Mouse (Mus musculus) limb, embryonic 11.5 days (tissue): ENCODE measurements around the gene Pard3b. TPM values are rescaled to one million over a fixed set of nuclear protein-coding genes. Genes with fewer than 3 reads are reported as not detected.

Experiments
- ATAC-seq: fragments of 200-750 bp; cut with Nextera tagmentation; 2 replicates; pipeline ENCODE4 v1.8.0; 2017; ENCODE audit warnings: low read depth; ENCODE audit not compliant: insufficient number of reproducible peaks, low FRiP score, low TSS enrichment
- DNase-seq: peaks from one replicate; pipeline ENCODE4 v3.0.0-alpha.2; 2015; ENCODE audit warnings: low spot score
- H3K27ac ChIP-seq: fragments of 300-500 bp; sonication (generic); replicated peaks from 2 replicates; pipeline ENCODE4 v1.5.1; 2014; ENCODE audit warnings: low read depth, mild to moderate bottlenecking, low read length
- H3K27me3 ChIP-seq: fragments of 300-500 bp; sonication (generic); 2 replicates; pipeline ENCODE4 v1.6.1; 2014; ENCODE audit warnings: mild to moderate bottlenecking, low read length, mixed read lengths; ENCODE audit not compliant: control insufficient read depth, insufficient read depth
- H3K36me3 ChIP-seq: fragments of 300-500 bp; sonication (generic); 2 replicates; pipeline ENCODE4 v1.6.1; 2014; ENCODE audit warnings: mild to moderate bottlenecking, low read length, moderate library complexity, mixed read lengths; ENCODE audit not compliant: control insufficient read depth, insufficient read depth
- H3K4me1 ChIP-seq: fragments of 300-500 bp; sonication (generic); 2 replicates; pipeline ENCODE4 v1.6.1; 2014; ENCODE audit warnings: low read length, mixed read lengths; ENCODE audit not compliant: control insufficient read depth, insufficient read depth
- H3K4me2 ChIP-seq: fragments of 300-500 bp; sonication (generic); 2 replicates; pipeline ENCODE4 v1.6.1; 2014; ENCODE audit warnings: low read depth, mild to moderate bottlenecking, moderate library complexity; ENCODE audit not compliant: severe bottlenecking
- H3K4me3 ChIP-seq: fragments of 300-500 bp; sonication (generic); 2 replicates; pipeline ENCODE4 v1.5.1; 2014; ENCODE audit warnings: low read depth, low read length
- H3K9ac ChIP-seq: fragments of 300-500 bp; sonication (generic); 2 replicates; pipeline ENCODE4 v1.6.1; 2014; ENCODE audit warnings: mild to moderate bottlenecking, low read length
- H3K9me3 ChIP-seq: fragments of 300-500 bp; sonication (generic); 2 replicates; pipeline ENCODE4 v1.6.1; 2016; ENCODE audit warnings: low read length; ENCODE audit not compliant: control insufficient read depth
- WGBS: fragments of 180-500 bp; shearing (Covaris S2); extraction: QIAGEN DNeasy Blood & Tissue Kit; methylation state at CpG from one replicate; pipeline ENCODE4 v1.1.7; 2014; 5-methylcytosine and 5-hydroxymethylcytosine counted together
- polyA plus RNA-seq: library from polyadenylated mRNA; unstranded; fragments of >200 nt; fragmentation: Nextera tagmentation; extraction: Ambion mirVana; gene quantifications from 2 replicates; pipeline ENCODE4 v1.2.1, GENCODE M21; 2014

The Pard3b gene
- polyA plus RNA-seq, 1 experiment from 2014 or later, result 9.3 TPM

GRCm38 (mm10) chr1:62416627-62417374 is 778.2 kb downstream of the Pard3b start:
- Histone ChIP-seq H3K9me3 (no peaks in the 10 kb centered on the region), H3K27ac (no peak overlapping the region), H3K4me2 (no peak overlapping the region), H3K27me3 (no peaks in the 10 kb centered on the region), H3K36me3 (no peaks in the 10 kb centered on the region), H3K4me1 (peaks cover 3% of the 10 kb centered on the region; the same call in 1 of the 2 replicates), H3K4me3 (no peak overlapping the region), H3K9ac (no peak overlapping the region)
- 70% methylated on average over 10 of the region's 10 CpGs for WGBS
- no peak for DNase-seq
- no peak for ATAC-seq

- 85% methylated on average over 10 of the region's 10 CpGs for WGBS
- Histone ChIP-seq H3K27ac (no peak overlapping the region), H3K27me3 (no peaks in the 10 kb centered on the region), H3K4me1 (no peaks in the 10 kb centered on the region), H3K9ac (no peak overlapping the region), H3K4me2 (no peak overlapping the region), H3K4me3 (no peak overlapping the region), H3K36me3 (no peaks in the 10 kb centered on the region), H3K9me3 (no peaks in the 10 kb centered on the region)
- no peak for DNase-seq
- no peak for ATAC-seq
Measured at GRCm38 (mm10) chr1:62422896-62423650, 784.4 kb downstream of the Pard3b start.

GRCm38 (mm10) chr1:62425369-62425768 is 786.7 kb downstream of the Pard3b start:
- WGBS, result 92% methylated on average over 2 of the region's 2 CpGs

GRCm38 (mm10) chr1:62428736-62429135 is 790.1 kb downstream of the Pard3b start:
- Histone ChIP-seq H3K9ac (no peak overlapping the region), H3K4me1 (no peaks in the 10 kb centered on the region), H3K27ac (no peak overlapping the region), H3K9me3 (no peaks in the 10 kb centered on the region), H3K27me3 (no peaks in the 10 kb centered on the region), H3K36me3 (no peaks in the 10 kb centered on the region), H3K4me2 (no peak overlapping the region), H3K4me3 (no peak overlapping the region)
- ATAC-seq, result no peak
- WGBS, result 86% methylated on average over 6 of the region's 6 CpGs
- DNase-seq, result no peak

More at GRCm38 (mm10) chr1:62425369-62425768, 786.7 kb downstream of the Pard3b start:
- Histone ChIP-seq H3K9ac (no peak overlapping the region), H3K4me3 (no peak overlapping the region), H3K9me3 (no peaks in the 10 kb centered on the region), H3K27me3 (no peaks in the 10 kb centered on the region), H3K4me1 (no peaks in the 10 kb centered on the region), H3K36me3 (no peaks in the 10 kb centered on the region), H3K27ac (no peak overlapping the region), H3K4me2 (no peak overlapping the region)
- DNase-seq, result no peak
- no peak for ATAC-seq

- Histone ChIP-seq H3K27ac (no peak overlapping the region), H3K4me1 (no peaks in the 10 kb centered on the region), H3K4me3 (no peak overlapping the region), H3K9ac (no peak overlapping the region), H3K9me3 (no peaks in the 10 kb centered on the region), H3K36me3 (no peaks in the 10 kb centered on the region), H3K27me3 (no peaks in the 10 kb centered on the region), H3K4me2 (no peak overlapping the region)
- no peak for DNase-seq
- no peak for ATAC-seq
- 80% methylated on average over 17 of the region's 17 CpGs for WGBS
Measured at GRCm38 (mm10) chr1:62429333-62430182, 790.9 kb downstream of the Pard3b start.

- DNase-seq, result no peak
- 89% methylated on average over 6 of the region's 6 CpGs for WGBS
- Histone ChIP-seq H3K27ac (no peak overlapping the region), H3K27me3 (no peaks in the 10 kb centered on the region), H3K9me3 (no peaks in the 10 kb centered on the region), H3K4me2 (no peak overlapping the region), H3K4me3 (no peak overlapping the region), H3K4me1 (peaks cover 5% of the 10 kb centered on the region; the same call in 1 of the 2 replicates), H3K9ac (no peak overlapping the region), H3K36me3 (no peaks in the 10 kb centered on the region)
- ATAC-seq, result no peak
Measured at GRCm38 (mm10) chr1:62431054-62431453, 792.4 kb downstream of the Pard3b start.

GRCm38 (mm10) chr1:62433891-62434290 is 795.3 kb downstream of the Pard3b start:
- Histone ChIP-seq H3K27ac (no peak overlapping the region), H3K4me3 (no peak overlapping the region), H3K4me1 (peaks cover 5% of the 10 kb centered on the region; the same call in 1 of the 2 replicates), H3K9ac (no peak overlapping the region), H3K36me3 (no peaks in the 10 kb centered on the region), H3K9me3 (no peaks in the 10 kb centered on the region), H3K27me3 (no peaks in the 10 kb centered on the region), H3K4me2 (no peak overlapping the region)
- 77% methylated on average over 5 of the region's 5 CpGs for WGBS
- ATAC-seq (no peak), DNase-seq (no peak)

- Histone ChIP-seq H3K36me3 (no peaks in the 10 kb centered on the region), H3K9ac (no peak overlapping the region), H3K4me2 (no peak overlapping the region), H3K27ac (0 out of 2 replicates have a peak overlapping the region, but pooled peaks have one; percentile 4), H3K9me3 (no peaks in the 10 kb centered on the region), H3K4me3 (no peak overlapping the region), H3K4me1 (peaks cover 8% of the 10 kb centered on the region; the same call in 1 of the 2 replicates), H3K27me3 (no peaks in the 10 kb centered on the region)
- ATAC-seq (no peak), DNase-seq (peak; percentile 43)
- WGBS, result 48% methylated on average over 9 of the region's 9 CpGs
Measured at GRCm38 (mm10) chr1:62435844-62436243, 797.2 kb downstream of the Pard3b start.
